Mouse (Mus musculus) embryonic facial prominence, embryonic 13.5 days (tissue): ENCODE measurements around the gene Plac8. TPM values are rescaled to one million over a fixed set of nuclear protein-coding genes. Genes with fewer than 3 reads are reported as not detected.

Experiments
- ATAC-seq: fragments of 200-750 bp; cut with Nextera tagmentation; 2 replicates; pipeline ENCODE4 v1.8.0; 2017; ENCODE audit warnings: low read depth; ENCODE audit not compliant: insufficient number of reproducible peaks, insufficient read depth, low FRiP score, low TSS enrichment
- H3K27ac ChIP-seq: fragments of 300-500 bp; sonication (generic); 2 replicates; pipeline ENCODE4 v1.5.1; 2015; ENCODE audit warnings: moderate library complexity, mild to moderate bottlenecking, inconsistent platforms
- H3K27me3 ChIP-seq: fragments of 300-500 bp; sonication (generic); 2 replicates; pipeline ENCODE4 v1.6.1; 2015; ENCODE audit warnings: mild to moderate bottlenecking, inconsistent platforms
- H3K36me3 ChIP-seq: fragments of 300-500 bp; sonication (generic); 2 replicates; pipeline ENCODE4 v1.6.1; 2015; ENCODE audit warnings: mild to moderate bottlenecking, inconsistent platforms
- H3K4me1 ChIP-seq: fragments of 300-500 bp; sonication (generic); 2 replicates; pipeline ENCODE4 v1.6.1; 2015; ENCODE audit warnings: inconsistent platforms
- H3K4me2 ChIP-seq: fragments of 300-500 bp; sonication (generic); 2 replicates; pipeline ENCODE4 v1.6.1; 2015; ENCODE audit warnings: moderate library complexity, mild to moderate bottlenecking, inconsistent platforms
- H3K4me3 ChIP-seq: fragments of 300-500 bp; sonication (generic); 2 replicates; pipeline ENCODE4 v1.5.1; 2015; ENCODE audit warnings: mild to moderate bottlenecking, inconsistent platforms
- H3K9ac ChIP-seq: fragments of 300-500 bp; sonication (generic); 2 replicates; pipeline ENCODE4 v1.6.1; 2015; ENCODE audit warnings: mild to moderate bottlenecking, inconsistent platforms
- H3K9me3 ChIP-seq: fragments of 300-500 bp; sonication (generic); 2 replicates; pipeline ENCODE4 v1.6.1; 2016; ENCODE audit warnings: inconsistent platforms
- WGBS: fragments of 180-500 bp; shearing (Covaris S2); methylation state at CpG from one replicate; pipeline ENCODE4 v1.1.7; 2015; ENCODE audit warnings: mixed read lengths; 5-methylcytosine and 5-hydroxymethylcytosine counted together
- polyA plus RNA-seq: library from polyadenylated mRNA; unstranded; fragments of >200 nt; fragmentation: Nextera tagmentation; extraction: Ambion mirVana; gene quantifications from 2 replicates; pipeline ENCODE4 v1.2.1, GENCODE M21; 2015

The Plac8 gene
- polyA plus RNA-seq, 1 experiment from 2014 or later: 3.2 TPM

- no peak overlapping the region for H3K9ac ChIP-seq
- WGBS: 91% methylated on average over 5 of the region's 5 CpGs
- H3K4me3 ChIP-seq: no peak overlapping the region
- no peak overlapping the region for H3K4me2 ChIP-seq
- no peaks in the 10 kb centered on the region for H3K9me3 ChIP-seq
- H3K27ac ChIP-seq: no peak overlapping the region
- no peak for ATAC-seq
- H3K36me3 ChIP-seq: no peaks in the 10 kb centered on the region
- H3K27me3 ChIP-seq: no peaks in the 10 kb centered on the region
- H3K4me1 ChIP-seq: no peaks in the 10 kb centered on the region
Measured at GRCm38 (mm10) chr5:100573256-100573655, 1.2 kb upstream of the Plac8 start.

GRCm38 (mm10) chr5:100570716-100571115 lies 1.3 kb downstream of the Plac8 start:
- Histone ChIP-seq H3K9ac (no peak overlapping the region), H3K4me2 (peak overlapping the region; percentile 18), H3K36me3 (no peaks in the 10 kb centered on the region), H3K27ac (no peak overlapping the region), H3K27me3 (no peaks in the 10 kb centered on the region), H3K4me1 (no peaks in the 10 kb centered on the region), H3K4me3 (no peak overlapping the region), H3K9me3 (no peaks in the 10 kb centered on the region)
- ATAC-seq: no peak
- WGBS: 25% methylated on average over 8 of the region's 8 CpGs

- no peaks in the 10 kb centered on the region for H3K36me3 ChIP-seq
- peak overlapping the region; percentile 18 for H3K4me2 ChIP-seq
- no peak for ATAC-seq
- H3K9me3 ChIP-seq: no peaks in the 10 kb centered on the region
- 65% methylated on average over 13 of the region's 13 CpGs for WGBS
- no peaks in the 10 kb centered on the region for H3K4me1 ChIP-seq
- H3K27ac ChIP-seq: no peak overlapping the region
- no peak overlapping the region for H3K4me3 ChIP-seq
- no peaks in the 10 kb centered on the region for H3K27me3 ChIP-seq
- H3K9ac ChIP-seq: no peak overlapping the region
Measured at GRCm38 (mm10) chr5:100569997-100570595, 1.9 kb downstream of the Plac8 start.

- WGBS: 76% methylated on average over 18 of the region's 18 CpGs
- H3K9me3 ChIP-seq: no peaks in the 10 kb centered on the region
Measured at GRCm38 (mm10) chr5:100569250-100569934, 2.7 kb downstream of the Plac8 start.

GRCm38 (mm10) chr5:100568802-100569201 lies 3.2 kb downstream of the Plac8 start:
- no peaks in the 10 kb centered on the region for H3K36me3 ChIP-seq
- H3K4me1 ChIP-seq: no peaks in the 10 kb centered on the region
- H3K4me3 ChIP-seq: no peak overlapping the region
- no peaks in the 10 kb centered on the region for H3K27me3 ChIP-seq
- no peak for ATAC-seq
- WGBS: 86% methylated on average over 3 of the region's 3 CpGs
- H3K9ac ChIP-seq: no peak overlapping the region
- no peak overlapping the region for H3K4me2 ChIP-seq
- no peaks in the 10 kb centered on the region for H3K9me3 ChIP-seq
- H3K27ac ChIP-seq: no peak overlapping the region

More at GRCm38 (mm10) chr5:100569250-100569934, 2.7 kb downstream of the Plac8 start:
- Histone ChIP-seq H3K36me3 (no peaks in the 10 kb centered on the region), H3K4me3 (no peak overlapping the region), H3K4me1 (no peaks in the 10 kb centered on the region), H3K27ac (no peak overlapping the region), H3K4me2 (no peak overlapping the region), H3K9ac (no peak overlapping the region), H3K27me3 (no peaks in the 10 kb centered on the region)
- ATAC-seq: no peak

- Histone ChIP-seq H3K36me3 (no peaks in the 10 kb centered on the region), H3K27me3 (no peaks in the 10 kb centered on the region), H3K9ac (no peak overlapping the region), H3K4me1 (no peaks in the 10 kb centered on the region), H3K9me3 (no peaks in the 10 kb centered on the region), H3K27ac (no peak overlapping the region), H3K4me2 (no peak overlapping the region), H3K4me3 (no peak overlapping the region)
- no peak for ATAC-seq
- 79% methylated on average over 8 of the region's 8 CpGs for WGBS
Measured at GRCm38 (mm10) chr5:100568177-100568576, 3.9 kb downstream of the Plac8 start.

GRCm38 (mm10) chr5:100567258-100568032 lies 4.6 kb downstream of the Plac8 start:
- Histone ChIP-seq H3K4me1 (no peaks in the 10 kb centered on the region), H3K9me3 (no peaks in the 10 kb centered on the region), H3K4me2 (no peak overlapping the region), H3K27ac (no peak overlapping the region), H3K4me3 (no peak overlapping the region), H3K27me3 (no peaks in the 10 kb centered on the region), H3K9ac (no peak overlapping the region), H3K36me3 (no peaks in the 10 kb centered on the region)
- ATAC-seq: no peak
- 62% methylated on average over 13 of the region's 13 CpGs for WGBS

- no peak overlapping the region for H3K4me3 ChIP-seq
- no peak for ATAC-seq
- no peaks in the 10 kb centered on the region for H3K36me3 ChIP-seq
- H3K9me3 ChIP-seq: no peaks in the 10 kb centered on the region
- WGBS: 67% methylated on average over 2 of the region's 2 CpGs
- H3K27me3 ChIP-seq: no peaks in the 10 kb centered on the region
- H3K4me1 ChIP-seq: no peaks in the 10 kb centered on the region
- H3K4me2 ChIP-seq: no peak overlapping the region
- no peak overlapping the region for H3K27ac ChIP-seq
- no peak overlapping the region for H3K9ac ChIP-seq
Measured at GRCm38 (mm10) chr5:100566798-100567197, 5.2 kb downstream of the Plac8 start.

GRCm38 (mm10) chr5:100562702-100563101 lies 9.3 kb downstream of the Plac8 start:
- H3K9ac ChIP-seq: no peak overlapping the region
- no peak overlapping the region for H3K4me2 ChIP-seq
- H3K4me3 ChIP-seq: no peak overlapping the region
- H3K27me3 ChIP-seq: no peaks in the 10 kb centered on the region
- no peaks in the 10 kb centered on the region for H3K4me1 ChIP-seq
- no peaks in the 10 kb centered on the region for H3K36me3 ChIP-seq
- H3K27ac ChIP-seq: no peak overlapping the region
- no peaks in the 10 kb centered on the region for H3K9me3 ChIP-seq
- 80% methylated on average over 9 of the region's 9 CpGs for WGBS
- ATAC-seq: no peak

GRCm38 (mm10) chr5:100559357-100559756 lies 12.7 kb downstream of the Plac8 start:
- WGBS: 94% methylated on average over 7 of the region's 7 CpGs
- no peaks in the 10 kb centered on the region for H3K9me3 ChIP-seq
- H3K4me3 ChIP-seq: no peak overlapping the region
- no peaks in the 10 kb centered on the region for H3K4me1 ChIP-seq
- H3K27ac ChIP-seq: no peak overlapping the region
- H3K27me3 ChIP-seq: no peaks in the 10 kb centered on the region
- no peak overlapping the region for H3K9ac ChIP-seq
- H3K36me3 ChIP-seq: no peaks in the 10 kb centered on the region
- no peak overlapping the region for H3K4me2 ChIP-seq
- ATAC-seq: no peak

- Histone ChIP-seq H3K36me3 (no peaks in the 10 kb centered on the region), H3K27me3 (no peaks in the 10 kb centered on the region), H3K9ac (no peak overlapping the region), H3K4me3 (no peak overlapping the region), H3K4me2 (no peak overlapping the region), H3K4me1 (no peaks in the 10 kb centered on the region), H3K27ac (no peak overlapping the region), H3K9me3 (no peaks in the 10 kb centered on the region)
- ATAC-seq: no peak
- 79% methylated on average over 3 of the region's 3 CpGs for WGBS
Measured at GRCm38 (mm10) chr5:100558783-100559182, 13.3 kb downstream of the Plac8 start.

- Histone ChIP-seq H3K4me3 (no peak overlapping the region), H3K4me2 (no peak overlapping the region), H3K9ac (no peak overlapping the region), H3K36me3 (no peaks in the 10 kb centered on the region), H3K27ac (no peak overlapping the region), H3K27me3 (no peaks in the 10 kb centered on the region), H3K4me1 (no peaks in the 10 kb centered on the region), H3K9me3 (no peaks in the 10 kb centered on the region)
- WGBS: 48% methylated on average over 9 of the region's 9 CpGs
- ATAC-seq: no peak
Measured at GRCm38 (mm10) chr5:100557537-100557936, 14.5 kb downstream of the Plac8 start.
